Mouse (Mus musculus) erythroblast, adult 5-6 weeks (primary cell): Measurements from ENCODE around the gene Arl15. TPM values are rescaled to one million over a fixed set of nuclear protein-coding genes. Genes with fewer than 3 reads are reported as not detected.
A peak's percentile ranks its signal among the peaks of the same experiment; 100 is the strongest.

Experiments
- ATAC-seq: replicated peaks from 2 replicates; pipeline ENCODE4 v1.8.0; 2016; ENCODE audit warnings: moderate number of reproducible peaks, mild to moderate bottlenecking, moderate TSS enrichment, inconsistent platforms; ENCODE audit not compliant: poor library complexity, low FRiP score, severe bottlenecking
- total RNA-seq, 2 experiments: library from RNA; stranded (forward) in 1 of 2; stranded (reverse) in 1 of 2; fragments of 150-400 nt in 1 of 2; fragments of 200-764, 138-1000 nt in 1 of 2; gene quantifications; 2 replicates each; pipeline versions ENCODE4 v1.2.3 to v1.2.4; 2015 to 2017; ENCODE audit warnings: low replicate concordance in 2 of 2

The Arl15 gene
- total RNA-seq, 2 experiments from 2014 or later, result 7.3 to 9.0 TPM

DNA sequence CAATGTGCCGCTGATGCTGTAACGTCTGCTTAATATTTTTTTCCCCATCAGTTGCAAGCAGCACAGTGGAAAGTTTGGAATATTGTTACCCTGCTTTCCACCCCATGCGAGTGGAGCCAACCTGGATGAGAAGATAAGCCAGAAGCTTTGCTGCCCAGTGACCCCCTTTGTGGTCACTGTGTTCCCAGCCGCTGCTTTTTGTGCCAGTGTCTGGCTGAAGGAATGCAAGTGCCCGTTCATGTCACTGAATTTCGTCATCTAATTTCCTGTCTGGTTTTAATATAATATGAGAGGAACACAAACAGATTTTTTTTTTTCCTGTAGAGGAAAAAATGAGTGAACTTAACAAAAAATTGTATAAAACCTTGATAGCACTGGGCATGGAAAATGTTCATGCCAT is 46.1 kb downstream of the Arl15 start:
- ATAC-seq, result no peak

DNA sequence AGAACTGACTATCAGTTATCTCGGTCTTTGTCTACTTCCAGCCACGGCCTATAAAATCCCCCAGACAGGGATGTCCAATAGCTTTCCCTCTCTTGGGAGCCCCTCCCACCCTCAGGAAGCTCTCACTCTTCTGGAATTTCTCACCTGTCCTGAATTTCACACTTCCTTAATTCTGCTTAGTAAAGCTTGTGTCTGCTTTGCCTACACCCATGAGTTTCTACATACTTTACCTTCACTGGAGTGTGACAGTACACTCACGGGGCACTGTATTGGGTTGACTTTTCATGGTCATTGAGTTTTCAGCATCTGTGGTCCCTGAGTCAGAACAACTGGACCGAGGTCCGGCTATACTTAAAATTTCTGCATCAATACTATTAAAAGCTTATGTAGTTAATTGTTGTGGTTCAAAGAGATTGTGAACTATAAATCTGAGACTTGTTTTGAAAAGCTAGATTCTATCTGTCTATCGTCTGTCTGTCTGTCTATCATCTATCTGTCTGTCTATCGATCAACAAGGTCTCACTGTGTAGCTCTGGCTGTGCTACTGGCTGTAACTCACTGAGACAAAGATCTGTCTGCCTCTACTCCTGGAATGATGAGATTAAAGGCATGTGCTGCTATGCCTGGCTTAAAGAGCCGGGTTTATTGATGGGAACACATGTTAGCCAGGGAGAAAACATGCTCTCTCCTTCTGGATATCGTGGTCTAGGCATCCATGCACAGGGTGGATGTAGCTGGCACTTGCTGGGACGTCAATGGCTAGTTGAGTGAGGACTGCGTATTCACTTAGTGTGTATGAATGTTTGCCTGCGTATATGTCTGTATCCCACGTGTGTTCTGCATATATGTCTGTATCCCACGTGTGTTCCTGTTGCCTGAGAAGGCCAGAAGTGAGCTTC is 48.4 kb downstream of the Arl15 start:
- peak; percentile 50 for ATAC-seq

- peak; percentile 93 for ATAC-seq
Observed at GRCm38 (mm10) chr13:113843310-113843649, 49.0 kb downstream of the Arl15 start.

GRCm38 (mm10) chr13:113843901-113844300 is 49.6 kb downstream of the Arl15 start:
- no peak for ATAC-seq

- no peak for ATAC-seq
Observed at GRCm38 (mm10) chr13:113844717-113845116, 50.4 kb downstream of the Arl15 start.

DNA sequence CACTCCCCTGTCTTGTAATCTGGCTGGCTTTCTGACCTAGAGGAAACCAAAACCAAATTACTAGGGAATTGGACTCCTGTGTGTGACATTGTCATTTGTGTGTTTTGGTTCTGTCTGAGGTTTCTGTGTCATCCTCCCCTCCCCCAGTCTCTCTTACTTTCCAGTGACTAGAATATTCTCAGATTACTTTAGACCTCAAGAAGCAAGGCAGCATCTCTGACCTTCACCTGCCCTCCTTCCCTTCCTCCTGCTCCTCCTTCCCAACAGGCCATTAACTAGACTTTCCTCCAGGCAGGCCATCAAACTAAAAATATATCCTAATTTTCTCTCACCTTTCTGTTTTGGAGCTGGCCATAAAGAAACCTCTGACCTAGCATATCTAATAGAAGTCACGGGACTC is 50.9 kb downstream of the Arl15 start:
- ATAC-seq, result no peak

DNA sequence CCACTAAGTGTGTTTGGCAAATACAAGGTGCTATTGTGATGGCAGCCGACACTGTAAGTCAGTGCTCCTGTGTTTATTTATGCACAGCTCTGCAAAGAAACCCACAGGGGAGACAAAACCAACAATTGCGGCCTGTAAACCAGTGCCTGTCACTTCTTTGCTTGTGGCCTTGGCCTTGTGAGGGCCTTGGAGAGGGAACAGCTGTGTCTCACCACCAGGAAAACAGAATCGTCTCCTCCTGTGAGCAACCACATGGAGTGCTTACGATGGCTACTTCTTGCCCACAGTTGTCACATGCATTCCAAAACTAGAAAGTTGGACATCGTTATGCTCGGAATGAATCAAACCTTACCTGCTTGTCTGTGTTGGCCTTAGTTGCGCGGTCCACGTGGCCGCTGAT is 52.1 kb downstream of the Arl15 start:
- no peak for ATAC-seq

DNA sequence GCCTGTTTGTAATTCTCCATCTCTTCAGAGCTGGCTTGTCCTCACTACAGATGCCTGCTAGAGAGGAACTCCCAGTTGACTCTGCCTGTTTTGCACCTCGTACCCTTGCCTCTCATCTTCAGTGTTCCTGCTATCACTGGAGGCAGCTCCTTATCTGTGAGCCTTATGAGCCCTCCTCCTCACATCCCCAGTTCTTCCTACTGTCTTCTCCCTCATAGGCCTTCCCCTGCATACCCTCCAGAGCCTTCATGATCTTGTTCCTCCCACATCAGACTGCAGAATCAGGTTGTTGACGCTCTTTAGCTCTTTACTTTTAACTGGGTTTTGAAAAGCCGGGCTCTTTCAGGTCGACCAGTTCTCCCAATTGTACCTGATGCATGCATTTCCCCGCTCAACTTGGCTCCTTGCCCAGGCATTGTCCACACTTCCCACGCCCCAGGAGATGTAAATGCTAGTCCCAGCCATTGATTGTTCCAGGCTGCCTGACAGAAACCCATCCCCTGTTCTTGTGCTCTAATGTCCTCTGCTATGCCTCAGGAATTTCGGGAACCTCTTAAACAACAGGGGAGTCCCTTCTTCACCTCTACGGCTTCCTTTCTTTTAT is 56.2 kb downstream of the Arl15 start:
- ATAC-seq, result 0 out of 2 replicates have a peak, but pooled peaks have one; percentile 23

- ATAC-seq, result no peak
Observed at GRCm38 (mm10) chr13:113851602-113852375, 57.5 kb downstream of the Arl15 start.

- ATAC-seq, result no peak
Observed at GRCm38 (mm10) chr13:113852376-113852666, 58.0 kb downstream of the Arl15 start.

GRCm38 (mm10) chr13:113854146-113854545 is 59.8 kb downstream of the Arl15 start:
- ATAC-seq, result no peak

DNA sequence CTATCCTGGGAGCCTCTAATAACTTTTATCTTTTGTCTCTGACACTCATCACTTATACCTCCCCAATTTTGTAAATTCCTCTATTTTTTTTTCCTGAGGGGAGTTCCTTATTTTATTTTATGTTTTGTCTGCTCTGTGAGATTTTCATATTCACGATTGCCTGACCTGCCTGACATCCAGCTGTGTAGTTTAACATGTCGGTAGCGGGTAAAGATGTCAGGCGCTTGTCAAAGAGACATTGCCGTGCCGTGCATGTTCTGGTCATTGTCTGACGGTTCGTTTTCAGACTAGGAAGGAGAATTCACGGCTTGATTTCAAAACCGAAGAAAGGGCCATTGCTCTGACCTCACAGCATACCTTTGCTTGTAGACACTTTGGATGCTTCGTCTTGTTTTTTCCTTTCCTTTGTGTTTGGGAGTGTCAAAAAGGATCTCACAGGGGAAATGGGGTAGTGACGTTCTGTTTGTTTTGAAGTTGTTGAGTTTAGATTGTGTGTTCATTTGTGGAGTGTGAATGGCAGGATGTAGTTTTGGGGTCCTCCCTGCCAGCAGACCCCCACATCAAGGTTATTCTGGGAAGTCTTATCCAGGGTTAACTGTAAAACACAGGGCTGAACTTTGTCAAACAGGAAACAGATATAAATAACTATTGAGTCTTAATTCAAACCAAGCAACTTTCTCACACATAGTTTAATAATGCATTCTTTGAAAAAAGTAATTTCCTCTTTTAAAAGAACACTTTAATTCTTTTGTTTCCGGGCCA is 60.4 kb downstream of the Arl15 start:
- ATAC-seq, result no peak

DNA sequence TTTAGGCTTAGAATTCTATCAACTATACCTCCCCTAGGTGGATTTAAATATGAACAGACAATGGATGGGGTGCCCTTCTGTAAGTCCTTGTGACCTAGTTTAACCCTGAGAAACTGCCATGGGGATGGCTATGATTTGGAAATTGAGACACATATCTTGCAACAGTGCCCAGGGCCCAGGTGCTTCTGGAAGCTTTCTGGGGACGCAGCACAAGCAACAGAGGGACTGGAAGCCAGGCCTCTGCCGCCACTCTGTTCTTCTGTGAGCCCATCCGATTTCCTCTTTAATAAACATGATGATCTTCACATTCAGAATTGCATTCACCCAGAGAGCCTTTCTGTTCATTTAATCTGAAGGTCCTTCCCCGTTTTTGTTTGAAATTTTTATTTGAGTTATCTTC is 62.6 kb downstream of the Arl15 start:
- no peak for ATAC-seq

DNA sequence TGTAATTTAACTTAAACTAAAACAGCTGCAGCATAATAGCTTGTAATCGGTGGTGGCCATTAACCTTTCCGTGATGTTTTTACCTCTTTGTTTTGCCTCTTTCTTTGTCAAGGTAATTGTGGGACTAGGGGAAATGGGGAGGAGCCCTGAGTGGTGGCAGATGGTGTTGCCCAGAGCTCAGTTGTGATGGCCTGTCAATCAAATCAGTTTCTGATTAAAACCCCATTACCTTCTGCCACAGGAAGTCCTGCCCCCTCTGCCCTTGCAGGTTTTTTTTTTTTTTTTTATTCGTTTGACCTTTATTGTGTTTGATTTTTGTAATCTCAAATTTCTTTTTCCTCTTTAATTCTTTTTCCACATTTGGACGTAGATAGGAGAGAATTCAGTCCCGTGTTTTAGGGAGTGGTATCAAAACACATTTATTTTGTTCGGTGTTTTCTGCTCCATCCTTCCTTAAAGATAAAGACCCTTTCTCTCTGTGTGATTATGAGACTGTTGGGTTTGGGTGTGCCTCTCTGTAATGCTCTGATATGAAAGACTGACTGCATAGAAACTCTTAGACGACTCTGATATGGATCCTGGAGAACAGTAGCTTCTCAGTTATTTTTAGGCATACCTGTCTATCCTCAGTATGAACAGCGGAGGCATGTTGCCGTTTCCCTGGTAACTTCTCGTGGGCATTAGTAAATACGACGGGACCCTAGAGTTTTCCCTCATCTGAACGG is 64.5 kb downstream of the Arl15 start:
- peak; percentile 53 for ATAC-seq

DNA sequence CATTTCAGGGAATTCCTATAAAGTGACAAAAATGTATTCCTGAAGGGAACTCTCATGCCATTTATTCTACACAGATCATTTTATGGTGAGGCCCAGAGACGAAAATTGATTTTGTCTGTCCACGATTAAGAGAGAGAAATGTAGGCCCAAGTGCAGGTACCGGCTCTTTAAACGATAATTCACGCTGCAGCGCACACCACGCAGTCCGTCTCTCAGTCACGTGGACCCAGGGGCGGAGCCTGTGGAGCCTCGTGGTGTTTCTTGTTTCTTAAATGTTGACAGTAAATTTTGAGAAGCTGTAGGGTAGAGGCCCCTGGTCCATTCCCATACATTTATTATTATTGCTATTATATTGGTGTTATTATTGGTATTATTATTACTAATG is 65.1 kb downstream of the Arl15 start:
- peak; percentile 95 for ATAC-seq

GRCm38 (mm10) chr13:113860816-113861215 is 66.5 kb downstream of the Arl15 start:
- no peak for ATAC-seq

DNA sequence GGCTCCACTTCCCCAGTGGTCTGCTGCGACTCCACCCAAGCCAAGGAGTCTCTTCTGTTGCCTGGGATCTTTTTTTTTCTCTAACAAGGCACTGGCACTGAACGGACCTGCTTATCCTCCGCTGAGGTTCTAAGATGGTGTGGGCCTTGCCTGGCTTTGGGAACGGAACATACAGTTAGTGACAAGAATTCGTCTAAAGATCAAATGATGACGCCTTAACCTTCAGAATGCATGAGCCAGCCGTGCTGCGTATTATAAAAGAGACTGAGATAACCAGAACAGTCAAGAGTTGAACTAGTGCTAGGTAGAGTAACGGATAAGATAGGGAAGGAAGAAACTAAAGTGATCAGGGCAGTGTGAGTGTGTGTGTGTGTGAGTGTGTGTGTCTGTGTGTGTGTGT is 66.9 kb downstream of the Arl15 start:
- ATAC-seq, result no peak

DNA sequence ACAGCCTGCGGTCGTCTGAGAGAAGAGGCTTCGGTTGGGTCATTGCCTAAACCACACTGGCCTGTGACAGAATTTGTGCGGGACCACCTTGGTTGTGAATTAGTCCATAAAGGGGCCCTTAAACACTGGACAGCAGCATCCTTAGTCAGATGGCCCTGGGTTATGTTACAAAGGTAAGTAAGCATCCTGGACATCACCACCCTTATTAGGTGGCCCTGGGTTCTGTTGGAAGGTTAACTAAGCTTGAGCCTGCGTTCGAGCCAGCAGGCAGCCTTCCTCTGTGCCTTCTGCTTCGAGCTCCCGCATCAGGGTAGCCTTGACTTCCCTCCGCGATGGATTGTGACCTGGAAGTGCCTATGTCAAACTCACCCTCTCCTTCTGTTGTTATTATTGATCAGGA is 68.6 kb downstream of the Arl15 start:
- no peak for ATAC-seq

- no peak for ATAC-seq
Observed at GRCm38 (mm10) chr13:113863688-113864087, 69.4 kb downstream of the Arl15 start.

DNA sequence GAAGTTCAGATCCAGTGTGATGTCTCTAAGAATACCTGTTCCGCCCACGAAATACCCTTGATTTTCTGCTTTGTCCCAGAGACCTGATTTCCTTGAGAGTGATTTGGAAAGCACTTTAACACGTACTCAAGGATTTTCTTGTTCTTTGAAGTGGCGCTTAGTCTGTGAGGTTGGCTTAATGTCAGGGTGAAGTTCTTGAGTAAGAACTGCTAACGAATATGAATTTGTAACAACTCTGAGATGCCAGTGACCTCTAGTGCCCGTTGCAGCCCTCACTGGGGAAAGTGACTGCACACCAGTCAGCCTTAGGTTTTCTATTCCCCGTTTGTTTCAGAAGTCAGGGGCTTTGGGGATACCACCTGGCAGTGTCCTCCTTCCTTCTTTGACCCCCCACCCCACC is 70.0 kb downstream of the Arl15 start:
- no peak for ATAC-seq
